Mouse (Mus musculus): ENCODE results near the gene Krt87.

DNA sequence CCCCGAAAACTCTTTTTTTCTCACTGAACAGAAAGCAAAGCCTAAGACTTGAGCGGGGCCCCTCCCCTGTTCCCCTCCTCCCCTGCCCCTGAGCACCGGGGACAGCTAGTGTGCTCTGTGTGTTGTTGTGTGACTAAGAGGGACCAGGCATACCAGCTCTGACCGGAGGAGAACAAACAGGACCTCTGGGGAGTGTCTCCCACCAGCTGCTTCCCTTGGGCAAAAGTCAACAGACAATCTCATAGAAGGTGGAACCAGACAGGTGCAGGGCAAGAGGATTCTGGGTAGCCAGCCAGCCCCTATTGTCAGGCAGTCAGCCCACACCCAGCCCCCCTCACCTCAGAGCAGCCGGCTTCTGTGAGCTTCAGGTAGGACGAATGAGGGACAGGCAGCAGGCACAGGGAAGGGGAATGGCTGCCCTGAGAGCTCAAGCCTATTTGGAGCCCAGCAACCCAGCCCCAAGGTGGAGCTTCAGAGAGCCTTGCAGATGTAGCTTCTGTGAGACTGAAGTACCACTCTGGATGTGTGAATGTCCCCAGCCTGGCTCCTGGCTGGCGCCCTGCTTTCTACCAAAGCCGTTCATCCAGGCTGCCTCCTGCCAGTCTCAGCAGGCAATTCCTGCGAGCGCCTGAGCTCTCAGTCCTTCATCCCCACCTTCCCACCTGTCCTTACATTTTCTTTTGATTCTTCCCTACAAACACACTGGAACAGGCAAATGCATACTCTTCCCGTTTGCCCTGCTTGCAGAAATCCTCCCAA, 23.6 kb downstream of the Krt87 start:
- no peak for TF ChIP-seq CTCF (IDR thresholded peaks at IDR 0.05; ENCODE audit: low read depth, low read length)
- no peak for TF ChIP-seq POLR2A (IDR thresholded peaks at IDR 0.05; ENCODE audit: borderline replicate concordance, low read depth, low read length)

Data from bone marrow macrophage, adult 2 months (primary cell).